Mouse (Mus musculus) testis, adult 2 months (tissue): Measurements from ENCODE around the gene Wfdc11.
"Not testable (repeated sequence)": the region's sequence is repeated elsewhere in the genome, so short reads cannot be mapped to it uniquely, and the experiment has no call there.

Source experiments
- CTCF ChIP-seq: fragments of 200-500 bp; IDR thresholded peaks from 2 replicates; pipeline ENCODE4 v1.5.1; 2012; ENCODE audit warnings: low read depth, mild to moderate bottlenecking, inconsistent platforms, low read length, moderate library complexity; ENCODE audit not compliant: control insufficient read depth, insufficient read depth, insufficient replicate concordance
- POLR2A ChIP-seq: fragments of 200-500 bp; IDR thresholded peaks from 2 replicates; pipeline ENCODE4 v1.6.1; 2012; ENCODE audit warnings: low read depth, mild to moderate bottlenecking, inconsistent platforms, low read length, moderate library complexity; ENCODE audit not compliant: control insufficient read depth

DNA sequence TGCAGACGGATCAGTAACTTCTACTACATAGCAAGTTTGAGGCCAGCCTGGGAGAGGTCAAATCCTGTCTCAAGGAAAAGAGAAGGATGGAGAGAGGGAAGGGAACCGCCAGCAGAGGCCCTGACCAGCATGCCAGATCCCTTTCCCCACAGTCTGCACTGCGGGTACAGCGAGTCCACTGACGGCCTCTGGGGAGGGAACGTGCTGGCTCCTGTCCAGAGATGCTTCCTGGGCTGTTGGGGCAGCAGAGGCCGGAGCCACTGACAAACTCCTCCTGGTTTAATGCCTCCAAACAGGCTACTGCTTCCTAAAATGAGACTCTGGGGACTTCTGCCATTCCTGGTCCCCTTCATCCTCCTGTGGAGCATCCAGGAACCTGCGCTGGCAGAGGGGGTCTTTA lies 60.4 kb downstream of the Wfdc11 start, which contains the start of the genes Wfdc6b and Wfdc8:
- TF ChIP-seq CTCF, POLR2A: not testable (repeated sequence)
